Mouse (Mus musculus) G1E (cell line): ENCODE results near the gene Olfr556.

Experiments used
- CTCF ChIP-seq: IDR thresholded peaks from 2 replicates; pipeline ENCODE4 v1.5.1; 2012; ENCODE audit warnings: low read depth, low read length, inconsistent platforms, mixed read lengths
- POLR2AphosphoS5 ChIP-seq: IDR thresholded peaks from 2 replicates; pipeline ENCODE4 v1.6.1; 2012; ENCODE audit warnings: low read depth, low read length, inconsistent platforms; ENCODE audit not compliant: insufficient replicate concordance

- TF ChIP-seq CTCF = no peak
- no peak for TF ChIP-seq POLR2AphosphoS5
These were observed 54.3 kb downstream of the Olfr556 start, which contains the start of gene Olfr33 for GRCm38 (mm10) chr7:102718970-102719369.
